Mouse (Mus musculus) cerebellum, adult 18-20 months (tissue): Measurements from ENCODE around the gene Tppp2.
A peak's percentile ranks its signal among the peaks of the same experiment; 100 is the strongest.

ENCODE experiments used
- DNase-seq, 2 experiments: peaks; one replicate each; pipeline ENCODE4 v3.0.0; 2021

Tppp2 gene

DNA sequence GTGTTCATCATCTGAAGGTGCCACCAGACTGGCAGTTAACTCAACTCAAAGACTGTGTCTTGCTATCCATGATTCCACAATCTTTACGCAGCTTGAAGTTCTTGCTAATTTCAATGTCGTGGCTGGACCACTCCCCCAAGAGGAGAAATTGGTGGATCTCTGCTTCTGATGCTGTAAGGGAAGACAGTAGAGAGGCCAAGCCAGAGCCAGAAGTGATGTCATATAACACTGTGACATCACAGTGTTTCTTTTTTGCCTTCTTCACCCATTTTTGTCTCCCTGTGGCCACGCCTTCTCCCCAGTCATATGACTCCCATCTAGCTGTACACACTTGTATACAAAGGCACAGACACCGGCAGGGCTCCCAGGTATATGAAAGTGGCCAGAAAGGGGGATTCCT, at the start of gene Tppp2:
TSS of gene Tppp2 (plus strand) at position 301 of the 400 bp plus-strand sequence.
- no peak for DNase-seq

DNA sequence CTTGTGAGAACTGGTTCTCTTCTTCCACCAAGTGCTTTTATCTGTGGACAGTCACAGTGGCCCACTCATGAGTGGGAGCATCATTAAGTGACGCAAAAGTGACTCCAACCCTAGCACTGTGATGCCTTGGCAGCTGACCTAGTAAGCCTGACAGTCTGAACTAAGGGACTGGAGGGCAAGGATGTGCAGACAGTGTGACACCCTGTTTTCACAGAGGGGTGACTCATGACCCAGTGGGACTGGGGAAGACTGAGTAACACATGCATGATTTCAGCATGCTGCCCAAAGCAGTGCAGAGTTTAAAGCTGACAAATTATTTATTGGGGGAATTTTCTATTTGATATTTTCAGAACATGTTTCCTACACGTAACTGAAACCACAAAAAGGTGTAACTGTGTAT, 47.5 kb upstream of the Tppp2 start:
- no peak for DNase-seq

DNA sequence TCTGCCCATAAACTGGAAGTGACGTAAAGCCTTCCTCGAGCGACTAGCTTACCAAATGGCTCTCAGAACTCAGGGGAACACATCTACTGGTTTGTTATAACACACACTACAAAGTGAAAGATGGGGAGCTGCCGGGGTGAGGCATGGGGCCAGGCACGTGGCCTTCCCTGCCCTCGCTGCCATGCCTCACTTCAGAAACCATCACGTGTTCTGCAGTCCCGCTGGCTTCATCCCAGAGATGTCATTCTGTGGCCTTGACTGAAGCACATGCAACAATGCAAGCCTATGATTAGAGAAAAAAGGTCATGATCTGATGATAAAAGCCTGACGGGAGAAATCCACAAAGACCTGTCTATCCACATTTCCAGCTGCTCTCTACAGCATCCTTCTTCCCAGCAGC, 46.5 kb upstream of the Tppp2 start:
- DNase-seq: no peak

DNA sequence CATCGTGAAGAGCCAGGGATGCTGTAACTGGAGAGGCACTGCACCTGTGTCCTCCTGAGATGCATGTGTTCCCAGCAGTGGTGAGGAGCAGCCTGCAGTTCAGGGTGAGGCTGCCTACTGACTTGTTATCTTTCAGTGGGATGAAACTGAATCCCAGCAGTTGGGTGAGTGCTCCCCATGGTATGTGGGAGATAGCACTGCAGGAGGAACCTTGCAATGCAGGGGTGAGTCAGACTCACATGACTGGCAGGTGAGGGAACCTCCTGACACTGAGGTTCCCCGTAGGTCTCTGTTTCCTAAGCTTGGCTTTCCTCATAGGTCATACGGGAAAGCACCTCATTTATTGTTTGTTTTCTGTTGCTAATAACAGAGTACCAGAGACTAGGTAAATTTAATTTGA, 40.7 kb upstream of the Tppp2 start:
- no peak for DNase-seq

DNA sequence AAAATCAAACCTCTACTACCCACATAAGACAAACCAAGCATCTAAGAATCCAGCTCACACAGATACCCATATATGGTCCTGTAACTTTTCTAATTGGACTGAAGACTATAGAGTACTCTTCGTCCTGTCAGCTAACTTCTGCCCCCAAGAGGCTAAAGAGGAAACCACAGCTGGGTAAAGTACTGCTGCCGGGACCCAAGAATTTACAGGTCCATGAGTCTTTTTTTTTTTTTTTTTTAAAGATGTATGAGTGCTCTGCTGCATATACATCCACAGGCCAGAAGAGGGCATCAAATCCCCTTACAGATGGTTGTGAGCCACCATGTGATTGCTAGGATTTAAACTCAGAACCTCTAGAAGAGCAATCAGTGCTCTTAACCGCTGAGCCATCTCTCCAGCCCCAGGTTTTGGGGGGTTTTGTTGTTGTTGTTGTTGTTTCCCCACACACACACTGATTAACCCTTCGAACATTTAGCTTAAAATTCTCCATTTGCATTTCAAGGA, 34.6 kb upstream of the Tppp2 start:
- peak; percentile 64 to 71 for DNase-seq

DNA sequence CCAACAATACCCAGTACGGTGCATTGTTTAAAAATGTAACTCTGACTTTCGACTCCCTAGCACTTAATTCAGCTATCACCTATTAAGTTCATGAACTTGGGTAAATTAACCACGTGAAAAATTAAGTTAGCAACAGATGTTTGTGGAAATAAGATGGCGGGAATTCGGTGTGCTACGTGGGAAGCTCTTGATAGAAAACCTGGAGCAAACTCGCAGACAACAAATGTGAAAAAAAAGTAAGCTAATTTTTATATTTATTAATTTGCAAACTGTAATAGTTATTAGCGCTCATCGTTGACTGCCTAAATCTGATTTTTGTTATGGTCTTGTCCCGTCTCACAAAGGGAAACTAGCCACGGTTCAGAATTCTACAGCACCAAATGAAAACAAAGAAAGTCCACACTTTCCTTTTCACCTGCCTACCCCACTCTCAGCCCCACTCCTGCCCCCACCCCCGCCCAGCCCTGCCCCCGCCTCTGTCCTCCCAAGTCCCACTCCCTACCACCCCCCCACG, 34.1 kb upstream of the Tppp2 start:
- no peak for DNase-seq

DNA sequence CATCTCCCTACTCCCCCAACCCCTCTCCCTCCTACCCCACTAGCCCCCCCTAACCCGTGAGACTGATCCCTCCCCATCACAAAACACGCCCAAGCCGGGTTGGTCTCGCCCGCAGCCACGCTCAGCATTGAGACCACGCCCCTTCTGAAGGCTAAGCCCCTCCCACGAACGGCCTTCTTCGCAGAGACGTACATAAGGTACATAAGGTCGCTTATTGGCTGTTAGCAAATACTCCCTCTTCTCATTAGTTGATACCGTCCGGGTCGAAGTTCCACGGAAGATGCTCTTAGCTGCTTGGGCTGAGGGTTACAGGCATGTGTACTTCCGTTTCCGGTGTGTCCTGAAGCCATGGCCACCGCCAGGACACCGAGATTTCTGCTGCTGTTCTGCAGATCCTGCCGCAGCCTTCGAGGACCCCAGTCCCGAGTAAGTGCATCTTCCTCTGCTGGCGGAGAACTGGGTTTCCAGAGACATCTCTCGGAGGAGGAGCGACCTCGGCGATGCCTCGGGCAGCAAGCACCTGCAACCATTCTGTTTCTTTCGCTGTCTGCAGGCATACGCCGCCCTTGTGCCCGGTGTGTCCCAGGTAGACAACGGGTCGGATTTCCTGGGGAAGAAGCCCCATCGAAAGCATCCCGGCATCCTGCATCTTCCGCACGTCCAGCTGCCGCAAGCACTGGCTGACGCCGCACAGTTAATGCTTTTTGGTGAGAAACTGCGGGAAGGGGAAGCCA, 33.5 kb upstream of the Tppp2 start, which contains the start of gene Mettl17:
TSS of gene Mettl17 (plus strand) at position 245 of the 734 bp plus-strand sequence.
- DNase-seq: peak; percentile 88 to 96

DNA sequence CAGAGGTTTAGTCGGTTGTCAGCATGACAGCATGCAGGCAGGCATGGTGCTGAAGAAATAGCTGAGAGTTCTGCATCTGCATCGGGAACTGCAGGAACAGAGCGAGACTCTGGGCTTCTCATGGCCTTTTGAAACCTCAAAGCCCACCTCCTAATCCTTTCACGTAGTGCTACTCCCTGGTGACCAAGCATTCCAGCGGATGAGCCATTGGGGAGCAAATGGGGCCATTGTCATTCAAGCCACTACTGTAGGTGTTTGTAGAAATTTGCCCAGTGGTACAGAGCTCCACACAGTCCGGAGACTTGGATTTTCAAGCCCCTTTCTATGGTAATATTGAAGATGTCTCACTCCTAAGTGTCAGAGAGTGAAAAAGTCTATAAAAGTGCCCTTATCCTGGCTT, 32.2 kb upstream of the Tppp2 start:
- no peak for DNase-seq

DNA sequence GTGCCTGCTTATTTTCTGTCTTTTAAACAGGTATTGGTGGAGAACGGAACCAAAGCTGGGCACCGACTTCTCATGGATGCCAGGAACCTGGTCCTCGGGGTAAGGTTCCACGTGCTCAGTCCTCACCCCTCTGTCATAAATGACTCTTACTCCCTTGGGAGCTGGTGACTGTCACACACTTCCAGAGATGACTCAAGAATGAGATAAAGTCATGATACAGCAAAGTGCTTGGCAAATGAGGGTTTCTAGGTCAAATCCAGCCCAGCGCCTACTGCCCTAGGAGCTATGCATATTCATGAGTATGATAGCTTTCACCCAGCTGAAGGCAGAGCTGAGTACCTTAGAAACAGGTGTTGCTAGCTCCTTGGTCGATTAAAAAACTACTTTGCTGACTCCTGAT, 28.4 kb upstream of the Tppp2 start:
- no peak for DNase-seq

DNA sequence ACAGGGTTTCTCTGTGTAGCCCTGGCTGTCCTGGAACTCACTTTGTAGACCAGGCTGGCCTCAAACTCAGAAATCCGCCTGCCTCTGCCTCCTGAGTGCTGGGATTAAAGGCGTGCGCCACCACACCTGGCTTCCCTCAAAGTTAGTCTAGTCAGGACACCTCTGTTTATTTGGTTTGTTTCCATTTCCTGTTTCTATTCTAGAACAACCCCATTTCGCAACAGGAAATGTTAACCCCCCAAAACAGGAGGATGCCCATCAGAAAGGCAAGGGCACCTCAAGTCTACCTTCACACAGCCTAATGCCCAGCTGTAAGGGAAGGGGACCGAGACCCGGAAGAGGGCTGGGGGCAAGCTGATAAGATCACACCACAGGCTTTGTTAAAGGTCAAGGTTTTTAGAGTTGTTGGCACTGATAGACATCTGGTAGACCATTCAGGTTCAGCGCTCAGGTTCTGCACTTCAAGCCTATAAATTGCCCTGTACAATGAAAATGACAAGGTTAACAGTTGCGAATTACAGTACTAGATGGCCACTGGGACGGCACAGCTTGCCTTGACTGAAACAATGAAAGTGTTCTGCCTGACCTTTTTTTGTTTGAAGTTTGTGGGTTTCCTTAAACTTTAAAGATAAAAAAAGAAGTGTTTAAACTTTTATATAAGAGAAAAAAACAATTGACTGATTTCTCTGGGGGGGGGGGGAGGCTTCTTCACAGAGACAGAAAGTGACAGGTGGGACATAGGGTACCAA, 25.9 kb upstream of the Tppp2 start, which contains the start of gene Slc39a2:
TSS of gene Slc39a2 (plus strand) at position 699 of the 749 bp plus-strand sequence.
- DNase-seq: no peak

DNA sequence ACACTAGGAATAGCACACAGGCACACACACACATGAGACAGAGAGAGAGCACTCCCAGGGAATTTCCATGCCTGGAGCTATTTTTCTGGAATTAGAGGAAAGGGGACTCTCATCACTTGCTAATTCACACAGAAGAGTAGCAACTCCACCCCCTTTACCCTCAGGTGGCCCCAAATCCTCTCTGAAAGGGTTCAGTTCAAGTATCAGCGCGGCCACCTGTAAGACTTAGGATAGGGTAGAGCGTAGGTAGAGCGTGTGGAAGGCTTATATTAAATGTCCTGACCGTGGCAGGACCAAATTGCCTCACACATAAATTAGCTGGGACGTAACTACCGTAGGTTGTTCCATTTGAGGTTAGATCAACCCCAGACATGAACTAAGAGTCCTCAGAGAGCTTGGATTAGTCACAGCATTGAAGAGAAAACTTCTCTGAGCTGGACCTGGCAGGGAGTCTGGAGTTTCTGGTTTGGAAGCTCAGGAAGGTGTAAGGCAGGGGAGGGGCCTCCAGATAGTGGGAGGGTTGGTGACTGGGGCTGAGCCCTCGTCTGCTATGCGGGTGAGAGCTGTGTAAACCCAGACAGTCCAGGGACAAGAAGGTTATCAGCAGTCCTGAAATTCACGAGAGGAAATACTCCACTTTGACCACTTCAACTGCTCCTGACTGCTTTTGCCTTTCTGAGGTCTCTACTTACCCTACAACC, 25.0 kb upstream of the Tppp2 start:
- DNase-seq: no peak

DNA sequence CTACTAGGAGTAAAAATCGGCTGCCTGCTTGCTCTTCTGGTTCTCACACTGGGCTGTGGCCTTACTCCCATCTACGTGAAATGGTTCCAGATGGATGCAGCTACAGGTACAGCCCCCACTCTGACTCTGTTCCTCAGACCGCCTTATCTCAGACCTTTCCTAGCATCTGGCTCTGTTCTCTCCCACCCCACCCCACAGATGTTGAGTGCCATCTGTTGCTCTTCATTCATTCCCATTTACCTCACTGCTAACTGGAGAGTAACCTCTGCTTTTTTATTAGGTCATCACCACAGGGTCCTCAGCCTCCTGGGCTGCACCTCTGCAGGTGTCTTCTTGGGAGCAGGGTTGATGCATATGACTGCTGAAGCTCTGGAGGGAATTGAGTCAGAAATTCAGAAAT, 24.4 kb upstream of the Tppp2 start:
- no peak for DNase-seq

DNA sequence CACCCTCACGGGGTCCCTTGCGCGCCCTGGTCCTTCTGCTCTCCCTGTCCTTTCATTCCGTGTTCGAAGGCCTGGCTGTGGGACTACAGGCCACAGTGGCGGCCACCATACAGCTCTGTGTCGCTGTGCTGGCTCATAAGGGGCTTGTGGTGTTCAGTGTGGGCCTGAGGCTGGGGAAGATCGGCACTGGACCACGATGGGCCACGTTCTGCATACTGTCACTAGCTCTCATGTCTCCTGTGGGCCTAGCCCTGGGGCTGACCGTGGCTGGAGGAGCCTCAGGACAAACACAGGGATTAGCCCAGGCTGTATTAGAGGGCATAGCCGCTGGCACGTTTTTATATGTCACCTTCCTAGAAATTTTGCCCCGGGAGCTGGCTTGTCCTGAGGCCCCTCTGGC, 23.2 kb upstream of the Tppp2 start:
- DNase-seq: no peak

DNA sequence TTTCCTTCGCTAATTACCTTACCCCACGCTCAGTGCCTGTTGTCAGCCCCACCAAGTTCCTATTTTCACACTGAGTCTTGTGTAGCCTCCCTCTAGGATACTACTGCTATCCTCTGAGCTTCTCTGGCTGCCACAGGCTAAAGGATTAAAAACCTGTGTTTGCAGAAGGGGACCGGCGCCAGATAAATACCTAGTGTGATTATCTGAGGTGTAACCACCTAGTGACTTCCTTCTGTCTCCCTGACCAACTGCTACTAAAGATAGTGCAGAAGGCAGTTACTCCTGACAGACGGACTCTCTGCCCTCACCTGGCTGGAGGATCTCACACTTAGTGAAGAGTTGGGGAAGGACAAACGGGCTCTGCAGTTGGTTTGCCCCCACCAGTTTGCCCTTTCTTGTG, 22.2 kb upstream of the Tppp2 start:
- DNase-seq: no peak

DNA sequence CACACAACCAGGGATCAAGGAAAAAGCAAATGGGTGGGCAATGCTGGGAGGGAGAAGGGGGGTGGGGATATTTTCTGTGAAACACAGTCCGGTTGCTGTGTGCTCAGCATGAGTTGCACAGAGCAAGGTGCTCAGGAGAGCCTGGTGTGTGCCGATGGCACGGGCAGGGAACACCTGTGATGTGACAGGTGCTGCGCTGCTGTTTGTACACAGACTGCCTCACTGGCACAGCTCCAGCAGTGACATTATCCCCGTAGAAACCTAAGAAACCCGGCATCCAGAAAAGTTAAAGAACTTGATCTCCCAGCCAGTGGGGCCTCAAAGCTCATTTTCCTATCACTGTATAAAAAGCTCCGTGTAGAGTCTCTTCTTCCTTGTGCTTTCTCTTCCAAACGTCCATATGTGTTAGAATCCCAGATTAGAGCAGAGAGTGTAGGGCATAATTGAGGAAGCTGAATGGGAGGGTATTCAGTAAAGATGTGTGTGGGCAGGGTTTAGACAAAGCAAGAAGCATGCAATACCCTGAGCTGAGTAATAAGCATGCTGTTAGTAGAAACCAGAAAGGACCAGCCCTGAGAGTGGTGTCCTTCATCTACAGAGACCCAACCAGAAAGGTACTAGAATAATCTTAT, 21.6 kb upstream of the Tppp2 start:
- no peak for DNase-seq

DNA sequence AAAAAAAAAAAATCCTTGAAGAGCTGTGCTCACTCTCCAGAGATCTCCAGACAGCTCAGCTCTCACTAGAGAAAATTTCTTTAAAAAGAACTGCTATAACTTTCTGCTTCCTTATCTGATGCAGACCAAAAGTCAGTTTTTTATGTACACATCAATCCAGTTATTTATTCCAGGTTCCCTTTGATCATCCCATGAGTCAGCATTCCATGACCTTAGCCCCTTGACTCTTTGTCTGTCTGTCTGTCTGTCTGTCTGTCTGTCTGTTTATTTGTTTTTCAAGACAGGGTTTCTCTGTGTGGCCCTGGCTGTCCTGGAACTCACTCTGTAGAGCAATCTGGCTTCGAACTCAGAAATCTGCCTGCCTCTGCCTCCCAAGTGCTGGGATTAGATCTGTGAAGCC, 18.9 kb upstream of the Tppp2 start:
- no peak for DNase-seq

DNA sequence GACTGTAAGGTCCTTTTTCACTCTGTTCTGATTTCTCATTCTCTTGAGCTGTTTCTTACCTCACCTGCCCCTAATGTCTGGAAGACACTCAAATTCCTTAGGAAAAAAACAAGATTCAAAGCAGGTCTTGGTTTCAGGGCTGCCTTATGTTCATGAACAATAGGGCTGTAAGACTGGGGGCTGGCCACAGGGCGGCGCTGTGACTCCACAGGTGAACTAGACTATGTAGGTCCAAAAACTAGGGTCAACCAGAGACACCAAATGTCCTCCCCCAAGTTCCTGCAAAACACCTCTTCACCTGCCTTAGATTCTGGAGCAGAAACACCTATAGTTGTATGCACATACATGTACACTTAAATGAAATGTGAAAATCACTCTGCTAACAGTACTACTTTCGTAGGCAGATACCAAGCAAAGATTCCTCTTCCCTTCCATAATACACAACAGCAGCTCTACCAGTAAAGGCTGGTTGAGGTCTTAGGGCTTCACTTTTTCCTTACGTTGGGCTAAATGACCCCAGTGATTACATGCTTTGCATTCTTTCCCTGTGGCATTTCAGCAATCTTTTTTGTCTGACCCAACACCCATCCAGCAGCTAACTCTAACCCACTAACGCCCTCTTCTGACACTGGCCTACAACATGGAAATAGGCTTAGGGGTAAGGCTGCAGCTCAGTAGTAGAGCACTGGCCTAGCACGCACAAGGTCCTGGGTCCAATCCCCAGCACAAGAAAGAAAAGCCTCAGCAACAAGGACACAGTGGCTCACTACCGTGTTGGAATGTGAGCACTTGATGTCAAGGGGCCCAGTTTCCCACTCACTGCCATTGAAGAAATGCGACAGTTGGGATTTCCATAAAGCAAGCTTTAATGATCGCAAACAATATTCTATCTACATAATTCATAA, 15.2 kb upstream of the Tppp2 start:
- peak; percentile 75 to 83 for DNase-seq

DNA sequence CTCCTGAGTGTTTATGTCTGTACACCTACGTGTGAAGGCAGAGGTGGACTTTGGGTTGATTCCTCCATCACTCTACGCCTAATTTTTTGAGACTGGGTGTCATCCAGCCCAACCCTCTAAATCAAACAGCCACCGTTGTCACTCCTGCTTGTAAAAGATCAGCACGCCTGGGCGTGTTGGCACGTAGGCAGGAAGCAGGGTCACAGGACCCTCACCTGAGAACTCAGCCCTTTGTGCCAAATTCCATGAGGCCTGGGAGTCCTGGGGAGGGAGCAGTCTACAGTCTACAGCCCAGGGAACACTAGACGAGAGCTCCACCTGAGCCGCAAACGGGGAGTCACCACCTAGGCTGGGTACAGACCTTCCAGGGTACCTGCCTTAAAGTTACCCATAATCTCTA, 14.4 kb upstream of the Tppp2 start:
- no peak for DNase-seq

DNA sequence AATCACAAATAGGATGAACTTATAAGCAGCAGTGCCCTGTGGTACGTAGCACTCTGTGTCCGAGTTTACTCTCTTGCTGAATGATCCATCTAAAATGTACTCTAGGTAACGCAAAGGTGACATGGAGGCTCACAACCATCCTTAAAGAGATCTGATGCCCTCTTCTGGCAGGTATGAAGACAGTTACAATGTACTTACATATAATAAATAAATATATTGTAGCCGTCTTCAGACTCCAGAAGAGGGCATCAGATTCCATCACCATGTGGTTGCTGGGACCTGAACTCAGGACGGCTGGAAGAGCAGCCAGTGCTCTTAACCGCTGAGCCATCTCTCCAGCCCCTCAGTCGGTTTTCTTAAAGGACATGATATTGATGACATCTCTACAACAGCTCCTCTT, 13.5 kb upstream of the Tppp2 start:
- DNase-seq: no peak

DNA sequence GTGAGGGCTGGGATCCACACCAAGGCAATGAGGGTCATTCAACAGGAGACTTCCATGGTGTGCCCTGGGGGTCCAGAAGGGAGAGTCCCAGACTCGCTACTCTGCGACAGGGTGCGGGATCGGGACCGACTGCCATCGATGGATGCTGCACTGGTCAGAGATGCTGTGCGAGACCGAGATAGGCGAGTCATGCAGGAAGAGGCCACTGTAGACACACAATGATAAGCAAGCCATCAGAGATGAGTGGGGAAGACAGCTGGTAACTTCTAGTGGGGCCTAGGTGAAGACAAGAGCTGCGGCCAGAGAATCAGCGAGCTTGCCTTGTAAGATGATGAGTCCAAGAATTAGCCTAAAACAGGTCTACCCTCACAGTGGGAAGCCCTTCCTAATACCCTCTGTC, 12.1 kb upstream of the Tppp2 start:
- no peak for DNase-seq

DNA sequence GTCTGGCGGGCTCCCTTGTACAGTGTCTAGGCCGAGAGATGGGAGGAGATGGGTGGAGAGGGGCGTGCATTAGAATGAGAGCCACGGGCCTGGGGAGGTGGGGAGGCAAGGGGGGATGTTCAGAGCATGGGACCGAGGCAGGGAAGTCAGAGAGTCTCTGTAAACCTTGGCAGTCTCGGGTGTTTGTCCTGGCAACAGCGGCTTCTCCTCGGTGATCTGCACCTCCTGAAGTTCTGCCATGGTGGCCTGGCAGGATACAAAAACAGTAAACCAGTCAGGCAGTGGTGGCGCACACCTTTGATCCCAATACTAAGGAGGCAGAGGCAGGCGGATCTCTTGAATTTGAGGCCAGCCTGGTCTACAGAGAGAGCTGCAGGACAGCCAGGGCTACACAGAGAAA, 6.9 kb upstream of the Tppp2 start:
- no peak for DNase-seq
